Mouse (Mus musculus) MEL (cell line): Measurements from ENCODE around the gene Ubl3. TPM values are rescaled to one million over a fixed set of nuclear protein-coding genes. Genes with fewer than 3 reads are reported as not detected.

Source experiments
- DNase-seq: peaks from one replicate; pipeline ENCODE4 v3.0.0; 2011; ENCODE audit warnings: low read depth, low spot score
- H3K27ac ChIP-seq: 2 replicates; pipeline ENCODE4 v1.5.1; 2012; ENCODE audit warnings: low read depth, mild to moderate bottlenecking, control low read depth, low read length, moderate library complexity; ENCODE audit not compliant: control insufficient read depth
- H3K27me3 ChIP-seq, 2 experiments: fragments of 150-350 bp in 1 of 2; sonication (generic) in 1 of 2; 2 replicates each; pipeline ENCODE4 v1.6.1; 2012; ENCODE audit warnings: low read length in 2 of 2, mild to moderate bottlenecking in 2 of 2, improper control_type of control experiment in 1 of 2, moderate library complexity in 1 of 2; ENCODE audit not compliant: insufficient read depth in 2 of 2, control insufficient read depth in 1 of 2
- H3K36me3 ChIP-seq, 2 experiments: 2 replicates each; pipeline ENCODE4 v1.6.1; 2012 to 2014; ENCODE audit warnings: low read length in 2 of 2, improper control_type of control experiment in 1 of 2, inconsistent platforms in 1 of 2, mild to moderate bottlenecking in 1 of 2; ENCODE audit not compliant: insufficient read depth in 2 of 2, control insufficient read depth in 1 of 2
- H3K4me1 ChIP-seq, 2 experiments: fragments of 150-350 bp in 1 of 2; sonication (generic) in 1 of 2; 2 replicates each; pipeline ENCODE4 v1.6.1; 2012; ENCODE audit warnings: low read length in 2 of 2, improper control_type of control experiment in 1 of 2, mild to moderate bottlenecking in 1 of 2; ENCODE audit not compliant: insufficient read depth in 2 of 2, control insufficient read depth in 1 of 2
- H3K4me3 ChIP-seq, 2 experiments: fragments of 150-350 bp in 1 of 2; sonication (generic) in 1 of 2; 2 replicates each; pipeline ENCODE4 v1.5.1; 2012; ENCODE audit warnings: low read depth in 2 of 2, low read length in 2 of 2, mild to moderate bottlenecking in 2 of 2, moderate library complexity in 2 of 2, control low read depth in 1 of 2, improper control_type of control experiment in 1 of 2; ENCODE audit not compliant: control insufficient read depth in 1 of 2, insufficient read depth in 1 of 2
- H3K79me2 ChIP-seq: 2 replicates; pipeline ENCODE4 v1.6.1; 2012; ENCODE audit warnings: mild to moderate bottlenecking, low read length, moderate library complexity; ENCODE audit not compliant: control insufficient read depth, poor library complexity, insufficient read depth
- H3K9ac ChIP-seq: 2 replicates; pipeline ENCODE4 v1.6.1; 2012; ENCODE audit warnings: low read depth, mild to moderate bottlenecking, control low read depth, low read length, moderate library complexity; ENCODE audit not compliant: control insufficient read depth, poor library complexity, severe bottlenecking
- H3K9me3 ChIP-seq: fragments of 150-350 bp; sonication (generic); replicated peaks from 2 replicates; pipeline ENCODE4 v1.6.1; 2012; ENCODE audit warnings: mild to moderate bottlenecking, low read length, improper control_type of control experiment, moderate library complexity; ENCODE audit not compliant: insufficient read depth
- BHLHE40 ChIP-seq: IDR thresholded peaks from 2 replicates; pipeline ENCODE4 v1.6.1; 2012; ENCODE audit warnings: low read depth, mild to moderate bottlenecking, inconsistent platforms, low read length, improper control_type of control experiment, borderline replicate concordance
- CTCF ChIP-seq, 3 experiments: IDR thresholded peaks in 2 of 3; conservative IDR thresholded peaks in 1 of 3; 2 replicates each; pipeline ENCODE4 v1.5.1; 2011 to 2012; ENCODE audit warnings: low read length in 3 of 3, low read depth in 2 of 3, mild to moderate bottlenecking in 2 of 3, improper control_type of control experiment in 1 of 3, inconsistent platforms in 1 of 3, mixed read lengths in 1 of 3, moderate library complexity in 1 of 3; ENCODE audit not compliant: control insufficient read depth in 1 of 3, insufficient read depth in 1 of 3, poor library complexity in 1 of 3, severe bottlenecking in 1 of 3
- EP300 ChIP-seq, 2 experiments: IDR thresholded peaks; 2 replicates each; pipeline ENCODE4 v1.6.1; 2011; ENCODE audit warnings: improper control_type of control experiment in 2 of 2, low read length in 2 of 2, low read depth in 1 of 2, mild to moderate bottlenecking in 1 of 2
- HCFC1 ChIP-seq: IDR thresholded peaks from 2 replicates; pipeline ENCODE4 v1.6.1; 2012; ENCODE audit warnings: low read depth, mild to moderate bottlenecking, inconsistent platforms, low read length, improper control_type of control experiment, moderate library complexity
- MAFK ChIP-seq: IDR thresholded peaks from 2 replicates; pipeline ENCODE4 v1.6.1; 2011; ENCODE audit warnings: low read depth, mild to moderate bottlenecking, low read length, improper control_type of control experiment, borderline replicate concordance
- MAZ ChIP-seq: IDR thresholded peaks from 2 replicates; pipeline ENCODE4 v1.6.1; 2012; ENCODE audit warnings: low read depth, mild to moderate bottlenecking, inconsistent platforms, low read length, improper control_type of control experiment
- MYB ChIP-seq: IDR thresholded peaks from 2 replicates; pipeline ENCODE4 v1.6.1; 2011; ENCODE audit warnings: mild to moderate bottlenecking, low read depth, low read length, improper control_type of control experiment
- MYC ChIP-seq: IDR thresholded peaks from 2 replicates; pipeline ENCODE4 v1.6.1; 2011; ENCODE audit warnings: low read depth, mild to moderate bottlenecking, low read length, improper control_type of control experiment, moderate library complexity
- POLR2AphosphoS2 ChIP-seq: IDR thresholded peaks from 2 replicates; pipeline ENCODE4 v1.6.1; 2011; ENCODE audit warnings: low read length, improper control_type of control experiment
- POLR2AphosphoS5 ChIP-seq: IDR thresholded peaks from 2 replicates; pipeline ENCODE4 v1.6.1; 2012; ENCODE audit warnings: low read depth, borderline replicate concordance, mild to moderate bottlenecking, inconsistent platforms, low read length, moderate library complexity, mixed read lengths
- RCOR1 ChIP-seq: IDR thresholded peaks from 2 replicates; pipeline ENCODE4 v1.6.1; 2012; ENCODE audit warnings: low read depth, mild to moderate bottlenecking, inconsistent platforms, low read length, improper control_type of control experiment
- SMC3 ChIP-seq: IDR thresholded peaks from 2 replicates; pipeline ENCODE4 v1.6.1; 2011; ENCODE audit warnings: low read depth, low read length, improper control_type of control experiment
- TBP ChIP-seq: IDR thresholded peaks from 2 replicates; pipeline ENCODE4 v1.8.0; 2011; ENCODE audit warnings: low read depth, low read length, improper control_type of control experiment
- UBTF ChIP-seq: IDR thresholded peaks from 2 replicates; pipeline ENCODE4 v1.6.1; 2012; ENCODE audit warnings: low read depth, mild to moderate bottlenecking, inconsistent platforms, low read length, improper control_type of control experiment, moderate library complexity, borderline replicate concordance; ENCODE audit not compliant: insufficient read depth
- USF2 ChIP-seq, 2 experiments: IDR thresholded peaks; 2 replicates each; pipeline ENCODE4 v1.6.1; 2011 to 2012; ENCODE audit warnings: improper control_type of control experiment in 2 of 2, low read length in 2 of 2, borderline replicate concordance in 1 of 2, inconsistent platforms in 1 of 2, low read depth in 1 of 2, mild to moderate bottlenecking in 1 of 2; ENCODE audit not compliant: insufficient read depth in 1 of 2
- ZC3H11A ChIP-seq: IDR thresholded peaks from 2 replicates; pipeline ENCODE4 v1.6.1; 2012; ENCODE audit warnings: low read depth, mild to moderate bottlenecking, inconsistent platforms, low read length, improper control_type of control experiment
- ZKSCAN1 ChIP-seq: IDR thresholded peaks from 2 replicates; pipeline ENCODE4 v1.6.1; 2012; ENCODE audit warnings: low read depth, mild to moderate bottlenecking, inconsistent platforms, low read length, improper control_type of control experiment, moderate library complexity
- ZMIZ1 ChIP-seq: IDR thresholded peaks from 2 replicates; pipeline ENCODE4 v1.6.1; 2012; ENCODE audit warnings: low read depth, mild to moderate bottlenecking, inconsistent platforms, low read length, improper control_type of control experiment, moderate library complexity
- polyA plus RNA-seq, 2 experiments: library from polyadenylated mRNA; stranded (reverse) in 1 of 2; unstranded in 1 of 2; fragments of >175 nt in 1 of 2; fragments of >200 nt in 1 of 2; gene quantifications; 2 replicates each; pipeline versions ENCODE4 v1.2.1 to v1.2.4; 2012; ENCODE audit warnings: low replicate concordance in 2 of 2, low read depth in 1 of 2; ENCODE audit not compliant: insufficient read length in 2 of 2, insufficient read depth in 1 of 2, missing spikeins in 1 of 2
- total RNA-seq: library from RNA; depleted of rRNA; stranded (reverse); fragments of 300-350 nt; gene quantifications from 2 replicates; pipeline ENCODE4 v1.2.3, GENCODE M21; 2012

The Ubl3 gene
- total and polyA plus RNA-seq, 3 experiments = 41.0 to 59.0 TPM; not detected in 1

DNA sequence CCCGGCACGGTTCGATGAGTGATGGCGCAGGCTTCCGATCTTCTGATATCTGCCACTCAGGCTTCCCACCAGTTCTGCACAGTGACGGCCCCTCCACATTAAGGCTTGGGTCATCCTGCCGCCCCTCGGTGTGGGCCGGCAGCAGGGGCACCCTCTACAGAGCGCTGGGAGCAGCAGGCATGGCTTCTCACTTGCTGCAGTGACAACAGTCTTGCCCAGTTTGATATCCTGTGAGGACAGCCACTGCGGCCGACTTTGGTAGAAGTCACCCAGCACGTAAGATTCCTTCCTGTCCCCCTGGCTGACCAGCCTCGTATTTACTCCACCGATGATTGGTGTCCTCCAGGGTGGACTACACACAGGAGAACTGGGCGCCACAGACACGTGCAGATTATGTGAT, 47.2 kb downstream of the Ubl3 start:
- Histone ChIP-seq H3K9ac (no peak overlapping the region), H3K27me3 (no peaks in the 10 kb centered on the region), H3K36me3 (peaks cover 4 to 26% of the 10 kb centered on the region in 2 experiments), H3K79me2 (no peaks in the 10 kb centered on the region), H3K27ac (no peak overlapping the region), H3K4me1 (peaks cover 18 to 33% of the 10 kb centered on the region in 2 experiments), H3K9me3 (no peaks in the 10 kb centered on the region), H3K4me3 (no peak overlapping the region)
- DNase-seq = no peak
- no peak for TF ChIP-seq MYC

DNA sequence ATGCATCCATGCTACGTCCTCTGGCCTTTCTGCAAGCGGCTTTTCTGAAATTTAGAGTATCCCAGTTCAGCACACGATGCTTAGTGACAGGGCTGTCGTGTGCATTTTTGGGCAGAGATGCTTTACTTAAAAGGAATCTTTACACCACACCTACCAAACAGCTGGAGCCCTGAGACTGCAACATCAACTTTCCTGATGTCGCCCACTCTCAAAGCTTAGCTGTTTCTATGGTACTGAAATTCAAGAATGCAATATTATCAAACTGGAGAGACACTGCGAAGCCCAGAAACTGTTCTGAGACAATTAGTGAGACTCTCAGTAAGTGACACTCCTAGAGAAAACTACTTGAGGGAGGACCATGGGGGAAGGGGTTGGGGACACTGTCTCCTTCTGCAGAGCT, 50.4 kb downstream of the Ubl3 start:
- Histone ChIP-seq H3K36me3 (peaks cover 2% of the 10 kb centered on the region in 2 experiments; a peak in 3 of 4 replicates), H3K9ac (no peak overlapping the region), H3K9me3 (no peaks in the 10 kb centered on the region), H3K27me3 (no peaks in the 10 kb centered on the region), H3K79me2 (no peaks in the 10 kb centered on the region), H3K27ac (no peak overlapping the region), H3K4me1 (peaks cover 0 to 17% of the 10 kb centered on the region in 2 experiments; a peak in 2 of 4 replicates), H3K4me3 (no peak overlapping the region)
- DNase-seq = no peak
- TF ChIP-seq UBTF = no peak
- no peak for TF ChIP-seq USF2 (IDR thresholded peaks at IDR 0.05; ENCODE audit: borderline replicate concordance in 1 of 2, insufficient read depth in 1 of 2, low read depth in 1 of 2, low read length in 2 of 2)
- TF ChIP-seq POLR2AphosphoS5 = no peak
- TF ChIP-seq ZMIZ1 = no peak
- no peak for TF ChIP-seq TBP
- TF ChIP-seq BHLHE40 = no peak
- TF ChIP-seq MAZ = no peak
- no peak for TF ChIP-seq ZC3H11A
- no peak for TF ChIP-seq MAFK
- no peak for TF ChIP-seq POLR2AphosphoS2
- TF ChIP-seq CTCF (IDR thresholded peaks at IDR 0.05 in 2 of 3, conservative IDR thresholded peaks at IDR 0.05 in 1 of 3; ENCODE audit: control insufficient read depth in 1 of 3, insufficient read depth in 1 of 3, low read depth in 2 of 3, low read length in 3 of 3, poor library complexity in 1 of 3, severe bottlenecking in 1 of 3) = no peak
- no peak for TF ChIP-seq SMC3
- no peak for TF ChIP-seq EP300 (IDR thresholded peaks at IDR 0.05; ENCODE audit: low read depth in 1 of 2, low read length in 2 of 2)
- no peak for TF ChIP-seq HCFC1
- no peak for TF ChIP-seq MYB
- no peak for TF ChIP-seq ZKSCAN1
- no peak for TF ChIP-seq RCOR1
